Mouse (Mus musculus) ZHBTc4 (cell line): ENCODE measurements at regions not wholly inside any gene's neighbourhood (a gene's known extent, or its start where the extent isn't known, plus 50 kb on each side); places are given as distances from the start of the nearest gene placed in this dataset.
"Not testable (repeated sequence)": the region's sequence is repeated elsewhere in the genome, so short reads cannot be mapped to it uniquely, and the experiment has no call there.

Experiments
- DNase-seq: peaks from one replicate; pipeline ENCODE4 v3.0.0-alpha.2; 2011; ENCODE audit warnings: low read depth, low spot score

- DNase-seq = not testable (repeated sequence)
These were observed 313.5 kb upstream of the Nectin3 start for GRCm38 (mm10) chr16:46811835-46812234.

- DNase-seq = no peak
These were observed 309.2 kb upstream of the Nectin3 start for GRCm38 (mm10) chr16:46807476-46807875.

GRCm38 (mm10) chr16:46776367-46776766, 278.0 kb upstream of the Nectin3 start:
- no peak for DNase-seq

- no peak for DNase-seq
These were observed 271.1 kb upstream of the Nectin3 start for GRCm38 (mm10) chr16:46769383-46769782.

GRCm38 (mm10) chr16:46768376-46768775, 270.1 kb upstream of the Nectin3 start:
- no peak for DNase-seq

GRCm38 (mm10) chr16:46735140-46735539, 236.8 kb upstream of the Nectin3 start:
- DNase-seq = no peak

- no peak for DNase-seq
These were observed 230.1 kb upstream of the Nectin3 start for GRCm38 (mm10) chr16:46728424-46728823.

GRCm38 (mm10) chr16:46723660-46724059, 225.3 kb upstream of the Nectin3 start:
- no peak for DNase-seq

- no peak for DNase-seq
These were observed 181.5 kb upstream of the Nectin3 start for GRCm38 (mm10) chr16:46679787-46680186.

- peak; percentile 13 for DNase-seq
These were observed 171.3 kb upstream of the Nectin3 start for GRCm38 (mm10) chr16:46669590-46669989.

GRCm38 (mm10) chr16:46665566-46665965, 167.2 kb upstream of the Nectin3 start:
- DNase-seq = no peak

- no peak for DNase-seq
These were observed 164.7 kb upstream of the Nectin3 start for GRCm38 (mm10) chr16:46663008-46663407.

- DNase-seq = no peak
These were observed 156.7 kb upstream of the Nectin3 start for GRCm38 (mm10) chr16:46655041-46655440.

- DNase-seq = no peak
These were observed 127.5 kb upstream of the Nectin3 start for GRCm38 (mm10) chr16:46625807-46626206.

GRCm38 (mm10) chr16:46623246-46623645, 124.9 kb upstream of the Nectin3 start:
- DNase-seq = no peak

- no peak for DNase-seq
These were observed 121.5 kb upstream of the Nectin3 start for GRCm38 (mm10) chr16:46619871-46620270.

GRCm38 (mm10) chr16:46617544-46618335, 119.4 kb upstream of the Nectin3 start:
- DNase-seq = no peak

- no peak for DNase-seq
These were observed 118.3 kb upstream of the Nectin3 start for GRCm38 (mm10) chr16:46616606-46617005.

GRCm38 (mm10) chr16:46613062-46613818, 114.9 kb upstream of the Nectin3 start:
- no peak for DNase-seq

- DNase-seq = no peak
These were observed 107.5 kb upstream of the Nectin3 start for GRCm38 (mm10) chr16:46605879-46606203.

- DNase-seq = no peak
These were observed 106.9 kb upstream of the Nectin3 start for GRCm38 (mm10) chr16:46605001-46605878.
